Mouse (Mus musculus) brain, embryonic 14.5 days (tissue): ENCODE measurements at regions not wholly inside any gene's neighbourhood (a gene's known extent, or its start where the extent isn't known, plus 50 kb on each side); places are given as distances from the start of the nearest gene placed in this dataset.

Experiments used
- CTCF ChIP-seq: fragments of 200-500 bp; IDR thresholded peaks from 2 replicates; pipeline ENCODE4 v1.5.1; 2012; ENCODE audit warnings: inconsistent platforms, mild to moderate bottlenecking, moderate library complexity, borderline replicate concordance; ENCODE audit not compliant: insufficient read depth, insufficient read length; ENCODE audit errors: extremely low read depth
- POLR2A ChIP-seq: fragments of 200-500 bp; IDR thresholded peaks from 2 replicates; pipeline ENCODE4 v1.6.1; 2012; ENCODE audit warnings: mild to moderate bottlenecking, inconsistent platforms, borderline replicate concordance; ENCODE audit not compliant: poor library complexity, insufficient read depth, insufficient read length, severe bottlenecking; ENCODE audit errors: extremely low read depth

GRCm38 (mm10) chr2:94764852-94765435 lies 327.0 kb upstream of the Api5 start:
- TF ChIP-seq CTCF: no peak
- no peak for TF ChIP-seq POLR2A
